Mouse (Mus musculus) kidney, adult 2 months (tissue): ENCODE data around the gene Arf1.

ENCODE experiments used
- CTCF ChIP-seq: fragments of 200-500 bp; conservative IDR thresholded peaks from 2 replicates; pipeline ENCODE4 v1.5.1; 2011; ENCODE audit warnings: low read depth, mild to moderate bottlenecking, control low read depth, low read length, moderate library complexity, mixed read lengths; ENCODE audit not compliant: insufficient read depth, insufficient read length
- POLR2A ChIP-seq: fragments of 200-500 bp; IDR thresholded peaks from one replicate; pipeline ENCODE4 v1.6.1; 2011; ENCODE audit warnings: low read depth, low read length, control low read depth

GRCm38 (mm10) chr11:59222306-59222705 lies 5.8 kb downstream of the Arf1 start:
- TF ChIP-seq CTCF (0 out of 2 replicates have a peak, but pooled peaks have one; percentile 19), POLR2A (no peak)
